Mouse (Mus musculus): ENCODE data around the gene Mgat4b. TPM values are rescaled to one million over a fixed set of nuclear protein-coding genes. Genes with fewer than 3 reads are reported as not detected.

Gene Mgat4b
- total and polyA plus RNA-seq, 2 experiments from 2014 or later, result 77.9 to 152 TPM

DNA sequence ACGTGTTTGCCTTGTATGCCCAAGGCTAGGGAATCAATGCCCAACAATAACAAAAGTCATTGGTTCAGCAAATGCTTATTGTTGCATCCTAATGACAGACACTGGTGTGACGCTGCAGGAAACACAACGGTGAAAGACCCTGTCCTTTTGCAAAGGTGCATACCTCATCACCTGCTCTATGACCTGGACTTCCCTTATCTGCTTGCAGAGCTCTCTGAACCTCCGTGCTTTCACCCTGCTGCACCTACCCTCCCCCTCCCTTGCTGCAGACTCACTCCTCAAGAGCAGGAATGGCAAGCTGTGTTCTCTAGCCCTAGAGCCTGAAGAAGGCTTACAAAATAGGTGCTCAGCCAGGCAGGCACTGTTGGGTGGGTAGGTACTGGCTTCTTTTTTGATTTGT is 15.9 kb upstream of the Mgat4b start:
- Histone ChIP-seq H3K4me3 (ENCODE audit: low read depth, low read length) (no peak overlapping the region), H3K36me3 (ENCODE audit: insufficient read depth, low read length) (peaks cover 34% of the 10 kb centered on the region), H3K4me2 (ENCODE audit: low read depth, low read length, poor library complexity, severe bottlenecking) (no peak overlapping the region), H3K9me3 (ENCODE audit: low read length) (no peaks in the 10 kb centered on the region), H3K9ac (replicated peaks; ENCODE audit: low read length, poor library complexity, severe bottlenecking) (no peak overlapping the region), H3K27ac (ENCODE audit: low read depth, low read length) (no peak overlapping the region), H3K27me3 (ENCODE audit: insufficient read depth, low read length) (no peaks in the 10 kb centered on the region), H3K4me1 (ENCODE audit: insufficient read depth, low read length) (no peaks in the 10 kb centered on the region)
- ATAC-seq (ENCODE audit: low FRiP score), result no peak
- TF ChIP-seq CTCF (IDR thresholded peaks at IDR 0.05), result no peak
- DNase-seq (ENCODE audit: low spot score), result no peak
- 87% methylated on average over 4 of the region's 4 CpGs for WGBS

DNA sequence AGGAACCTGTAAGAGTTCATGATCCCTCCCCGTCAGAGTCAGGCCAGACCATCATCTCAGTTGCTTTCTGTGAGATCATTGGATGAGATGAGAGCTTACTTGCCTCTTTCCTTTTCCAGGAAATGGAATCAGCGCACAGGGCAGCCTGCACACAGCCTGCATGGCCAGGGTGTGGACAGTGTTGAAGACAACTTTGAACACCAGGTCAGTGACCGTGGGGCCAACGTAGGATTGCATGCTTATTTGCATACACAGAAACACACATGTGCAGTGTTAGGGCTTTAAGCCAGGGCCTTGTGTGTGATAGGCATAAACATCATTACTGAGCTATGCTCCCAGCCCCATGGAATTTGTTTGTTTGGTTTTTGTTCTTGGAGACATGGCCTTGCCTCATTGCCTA is 13.2 kb upstream of the Mgat4b start:
- no peak overlapping the region for H3K4me3 ChIP-seq (ENCODE audit: low read depth, low read length)
- H3K27ac ChIP-seq (ENCODE audit: low read depth, low read length), result no peak overlapping the region
- no peak overlapping the region for H3K9ac ChIP-seq (replicated peaks; ENCODE audit: low read length, poor library complexity, severe bottlenecking)
- H3K27me3 ChIP-seq (ENCODE audit: insufficient read depth, low read length), result no peaks in the 10 kb centered on the region
- DNase-seq (ENCODE audit: low spot score), result no peak
- H3K9me3 ChIP-seq (ENCODE audit: low read length), result no peaks in the 10 kb centered on the region
- H3K36me3 ChIP-seq (ENCODE audit: insufficient read depth, low read length), result peaks cover 61% of the 10 kb centered on the region
- TF ChIP-seq CTCF (IDR thresholded peaks at IDR 0.05), result no peak
- 88% methylated on average over 4 of the region's 4 CpGs for WGBS
- H3K4me2 ChIP-seq (ENCODE audit: low read depth, low read length, poor library complexity, severe bottlenecking), result no peak overlapping the region
- ATAC-seq (ENCODE audit: low FRiP score), result no peak
- no peaks in the 10 kb centered on the region for H3K4me1 ChIP-seq (ENCODE audit: insufficient read depth, low read length)

DNA sequence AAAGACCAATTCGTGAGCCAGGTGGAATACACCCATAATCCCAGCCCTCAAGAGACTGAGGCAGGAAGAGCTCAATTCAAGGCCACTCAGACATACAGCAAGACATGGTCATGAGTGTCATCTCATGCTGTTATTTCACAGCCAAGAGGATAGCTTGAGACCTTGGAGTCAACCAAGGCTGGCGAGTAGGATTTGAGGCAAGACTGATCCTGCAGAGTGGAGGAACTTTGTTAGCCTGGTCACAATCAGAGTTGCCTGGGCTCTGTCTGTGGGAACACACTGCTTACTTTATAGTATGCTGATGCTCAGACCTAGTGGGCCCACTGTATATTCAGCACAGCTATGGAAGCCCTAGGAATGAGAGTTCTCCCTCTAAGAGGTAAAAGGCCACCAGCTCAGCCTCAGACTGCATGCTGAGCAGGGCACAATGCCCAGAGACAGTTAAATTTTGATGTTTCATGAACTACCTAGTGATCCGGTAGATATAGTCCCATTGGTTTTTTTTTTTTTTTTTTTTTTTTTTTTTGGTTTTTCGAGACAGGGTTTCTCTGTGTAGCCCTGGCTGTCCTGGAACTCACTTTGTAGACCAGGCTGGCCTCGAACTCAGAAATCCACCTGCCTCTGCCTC is 12.4 kb upstream of the Mgat4b start:
- Histone ChIP-seq H3K27ac (ENCODE audit: low read depth, low read length) (no peak overlapping the region), H3K36me3 (ENCODE audit: insufficient read depth, low read length) (peaks cover 69% of the 10 kb centered on the region), H3K4me1 (ENCODE audit: insufficient read depth, low read length) (no peaks in the 10 kb centered on the region), H3K9me3 (ENCODE audit: low read length) (no peaks in the 10 kb centered on the region), H3K9ac (replicated peaks; ENCODE audit: low read length, poor library complexity, severe bottlenecking) (no peak overlapping the region), H3K4me2 (ENCODE audit: low read depth, low read length, poor library complexity, severe bottlenecking) (no peak overlapping the region), H3K27me3 (ENCODE audit: insufficient read depth, low read length) (no peaks in the 10 kb centered on the region), H3K4me3 (ENCODE audit: low read depth, low read length) (no peak overlapping the region)
- DNase-seq (ENCODE audit: low spot score) (no peak), ATAC-seq (ENCODE audit: low FRiP score) (no peak)
- no peak for TF ChIP-seq CTCF (IDR thresholded peaks at IDR 0.05)
- WGBS, result 93% methylated on average over 3 of the region's 5 CpGs

DNA sequence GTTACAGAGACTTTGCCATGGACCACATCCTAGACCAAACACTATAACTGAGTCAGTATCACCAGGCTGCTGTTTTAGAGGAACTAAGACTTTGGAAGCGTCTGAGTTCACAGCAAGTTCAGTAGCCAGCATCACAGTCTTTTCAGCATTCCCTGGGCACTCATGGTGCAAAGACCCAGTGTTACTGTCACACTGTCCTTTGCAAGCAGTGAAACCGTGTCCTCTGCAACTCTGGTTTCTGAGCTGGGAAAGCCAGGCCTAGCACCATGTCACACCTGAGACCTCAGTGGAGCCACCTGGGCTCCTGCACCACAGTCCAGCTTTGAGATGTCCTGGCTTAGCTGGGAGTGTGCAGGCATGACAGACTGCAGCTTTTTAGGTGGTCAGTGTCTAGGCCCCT is 11.8 kb upstream of the Mgat4b start:
- DNase-seq (ENCODE audit: low spot score) (no peak), ATAC-seq (ENCODE audit: low FRiP score) (no peak)
- no peaks in the 10 kb centered on the region for H3K9me3 ChIP-seq (ENCODE audit: low read length)
- no peaks in the 10 kb centered on the region for H3K27me3 ChIP-seq (ENCODE audit: insufficient read depth, low read length)
- H3K27ac ChIP-seq (ENCODE audit: low read depth, low read length), result no peak overlapping the region
- H3K4me1 ChIP-seq (ENCODE audit: insufficient read depth, low read length), result no peaks in the 10 kb centered on the region
- no peak overlapping the region for H3K4me2 ChIP-seq (ENCODE audit: low read depth, low read length, poor library complexity, severe bottlenecking)
- no peak overlapping the region for H3K4me3 ChIP-seq (ENCODE audit: low read depth, low read length)
- TF ChIP-seq CTCF (IDR thresholded peaks at IDR 0.05), result no peak
- 98% methylated on average over 2 of the region's 2 CpGs for WGBS
- H3K9ac ChIP-seq (replicated peaks; ENCODE audit: low read length, poor library complexity, severe bottlenecking), result no peak overlapping the region
- H3K36me3 ChIP-seq (ENCODE audit: insufficient read depth, low read length), result peaks cover 70% of the 10 kb centered on the region

DNA sequence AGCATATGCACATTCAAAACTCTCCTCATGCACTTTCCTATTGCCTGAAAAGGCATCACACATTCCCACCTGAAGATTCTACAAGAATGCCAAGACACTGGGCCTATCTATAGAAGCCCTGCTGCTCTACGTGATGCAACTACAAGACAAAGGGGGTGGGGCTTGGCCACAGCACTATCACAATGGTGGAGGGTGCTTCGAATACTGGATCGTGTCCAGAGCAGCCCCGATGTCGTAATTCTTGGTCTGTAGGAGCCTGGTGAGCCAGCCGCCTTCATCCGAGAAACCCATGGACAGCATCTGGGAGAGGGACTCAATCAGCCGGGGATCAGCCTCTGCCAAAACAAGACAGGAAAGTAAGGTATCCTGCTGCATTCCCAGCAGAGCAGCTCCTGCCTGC is 10.1 kb upstream of the Mgat4b start:
- Histone ChIP-seq H3K4me1 (ENCODE audit: insufficient read depth, low read length) (no peaks in the 10 kb centered on the region), H3K27me3 (ENCODE audit: insufficient read depth, low read length) (no peaks in the 10 kb centered on the region), H3K36me3 (ENCODE audit: insufficient read depth, low read length) (peaks cover 78% of the 10 kb centered on the region), H3K4me3 (ENCODE audit: low read depth, low read length) (no peak overlapping the region), H3K9ac (replicated peaks; ENCODE audit: low read length, poor library complexity, severe bottlenecking) (no peak overlapping the region), H3K4me2 (ENCODE audit: low read depth, low read length, poor library complexity, severe bottlenecking) (no peak overlapping the region), H3K27ac (ENCODE audit: low read depth, low read length) (no peak overlapping the region; the same call in 1 of the 2 replicates), H3K9me3 (ENCODE audit: low read length) (no peaks in the 10 kb centered on the region)
- DNase-seq (ENCODE audit: low spot score), result no peak
- no peak for ATAC-seq (ENCODE audit: low FRiP score)
- WGBS, result 83% methylated on average over 8 of the region's 8 CpGs
- TF ChIP-seq CTCF (IDR thresholded peaks at IDR 0.05), result no peak

DNA sequence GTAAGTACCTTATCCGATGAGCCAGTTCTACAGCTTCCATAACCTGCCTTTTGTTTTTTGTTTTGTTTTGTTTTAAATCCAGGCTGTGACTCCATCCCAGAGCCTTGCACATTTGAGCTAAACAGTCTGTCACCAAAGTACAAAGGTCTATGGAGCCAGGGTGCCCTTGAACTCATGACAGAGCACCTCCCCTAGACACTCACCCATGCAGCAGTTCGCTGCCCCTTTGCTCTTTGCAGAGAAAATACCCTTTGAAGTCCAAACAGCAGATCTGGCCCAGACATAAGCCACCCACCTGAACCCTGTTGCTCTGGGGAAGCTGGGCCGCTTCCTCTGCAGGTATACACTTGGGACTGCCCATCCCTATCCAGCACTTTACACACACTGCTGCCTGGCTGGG is 9.1 kb upstream of the Mgat4b start:
- no peak overlapping the region for H3K27ac ChIP-seq (ENCODE audit: low read depth, low read length)
- ATAC-seq (ENCODE audit: low FRiP score) (no peak), DNase-seq (ENCODE audit: low spot score) (no peak)
- H3K4me3 ChIP-seq (ENCODE audit: low read depth, low read length), result no peak overlapping the region
- H3K27me3 ChIP-seq (ENCODE audit: insufficient read depth, low read length), result no peaks in the 10 kb centered on the region
- H3K36me3 ChIP-seq (ENCODE audit: insufficient read depth, low read length), result peaks cover 87% of the 10 kb centered on the region
- no peak for TF ChIP-seq CTCF (IDR thresholded peaks at IDR 0.05)
- no peaks in the 10 kb centered on the region for H3K9me3 ChIP-seq (ENCODE audit: low read length)
- 93% methylated on average over 3 of the region's 3 CpGs for WGBS
- no peak overlapping the region for H3K4me2 ChIP-seq (ENCODE audit: low read depth, low read length, poor library complexity, severe bottlenecking)
- no peaks in the 10 kb centered on the region for H3K4me1 ChIP-seq (ENCODE audit: insufficient read depth, low read length)
- no peak overlapping the region for H3K9ac ChIP-seq (replicated peaks; ENCODE audit: low read length, poor library complexity, severe bottlenecking)
